Mouse (Mus musculus) forebrain, embryonic 14.5 days (tissue): Measurements from ENCODE around the gene Vamp5. TPM values are rescaled to one million over a fixed set of nuclear protein-coding genes. Genes with fewer than 3 reads are reported as not detected.

ENCODE experiments used
- ATAC-seq: fragments of 200-750 bp; cut with Nextera tagmentation; 2 replicates; pipeline ENCODE4 v1.8.0; 2017; ENCODE audit warnings: mild to moderate bottlenecking, moderate library complexity
- DNase-seq: peaks from one replicate; pipeline ENCODE4 v3.0.0-alpha.2; 2015; ENCODE audit warnings: low spot score
- H3K27ac ChIP-seq: fragments of 300-500 bp; sonication (generic); 2 replicates; pipeline ENCODE4 v1.5.1; 2014; ENCODE audit warnings: low read depth, mild to moderate bottlenecking, control low read depth, low read length, moderate library complexity
- H3K27me3 ChIP-seq: fragments of 300-500 bp; sonication (generic); replicated peaks from 2 replicates; pipeline ENCODE4 v1.6.1; 2014; ENCODE audit warnings: low read length, control low read depth, mixed read lengths; ENCODE audit not compliant: control insufficient read depth, insufficient read depth
- H3K36me3 ChIP-seq: fragments of 300-500 bp; sonication (generic); 2 replicates; pipeline ENCODE4 v1.6.1; 2014; ENCODE audit warnings: low read length, control low read depth; ENCODE audit not compliant: control insufficient read depth, insufficient read depth
- H3K4me1 ChIP-seq: fragments of 300-500 bp; sonication (generic); 2 replicates; pipeline ENCODE4 v1.6.1; 2014; ENCODE audit warnings: antibody characterized with exemption, low read length, control low read depth; ENCODE audit not compliant: control insufficient read depth, insufficient read depth
- H3K4me2 ChIP-seq: fragments of 300-500 bp; sonication (generic); 2 replicates; pipeline ENCODE4 v1.6.1; 2014; ENCODE audit warnings: mild to moderate bottlenecking, control low read depth, low read length
- H3K4me3 ChIP-seq: fragments of 300-500 bp; sonication (generic); 2 replicates; pipeline ENCODE4 v1.5.1; 2014; ENCODE audit warnings: low read depth, low read length, control low read depth
- H3K9ac ChIP-seq: fragments of 300-500 bp; sonication (generic); 2 replicates; pipeline ENCODE4 v1.6.1; 2014; ENCODE audit warnings: mild to moderate bottlenecking, low read length, control low read depth, moderate library complexity
- H3K9me3 ChIP-seq: fragments of 300-500 bp; sonication (generic); replicated peaks from 2 replicates; pipeline ENCODE4 v1.6.1; 2016; ENCODE audit warnings: low read length, control low read depth, mixed read lengths; ENCODE audit not compliant: control insufficient read depth
- WGBS: fragments of 180-500 bp; shearing (Covaris S2); extraction: QIAGEN DNeasy Blood & Tissue Kit; methylation state at CpG from one replicate; pipeline ENCODE4 v1.1.7; 2014; 5-methylcytosine and 5-hydroxymethylcytosine counted together
- polyA plus RNA-seq: library from polyadenylated mRNA; unstranded; fragments of >200 nt; fragmentation: Nextera tagmentation; extraction: Ambion mirVana; gene quantifications from 2 replicates; pipeline ENCODE4 v1.2.1, GENCODE M21; 2014

Vamp5 gene
- polyA plus RNA-seq, 1 experiment from 2014 or later, result 13.8 TPM

GRCm38 (mm10) chr6:72415181-72415580 is 34.9 kb upstream of the Vamp5 start:
- Histone ChIP-seq H3K4me1 (peaks cover 4% of the 10 kb centered on the region; the same call in 1 of the 2 replicates), H3K9me3 (no peaks in the 10 kb centered on the region), H3K27me3 (no peaks in the 10 kb centered on the region), H3K4me2 (peak overlapping the region; percentile 82), H3K36me3 (peaks cover 18% of the 10 kb centered on the region), H3K4me3 (0 out of 2 replicates have a peak overlapping the region, but pooled peaks have one; percentile 60), H3K27ac (no peak overlapping the region), H3K9ac (peak overlapping the region; percentile 87; the same call in 1 of the 2 replicates)
- DNase-seq (no peak), ATAC-seq (no peak)
- 90% methylated on average over 5 of the region's 5 CpGs for WGBS

GRCm38 (mm10) chr6:72414076-72414756 is 33.9 kb upstream of the Vamp5 start, which contains the start of gene Ggcx:
TSS of gene Ggcx (plus strand) at chr6:72414308.
- Histone ChIP-seq H3K4me2 (peak within 1 kb of the TSS; percentile 82), H3K9ac (peak within 1 kb of the TSS; percentile 87), H3K27me3 (no peaks in the 10 kb centered on the region), H3K9me3 (no peaks in the 10 kb centered on the region), H3K4me1 (peaks cover 4% of the 10 kb centered on the region; the same call in 1 of the 2 replicates), H3K36me3 (peaks cover 15% of the 10 kb centered on the region), H3K4me3 (peak within 1 kb of the TSS; percentile 60), H3K27ac (no peak within 1 kb of the TSS)
- peak; percentile 96 for DNase-seq
- ATAC-seq, result peak; percentile 97
- WGBS, result 2% methylated on average over 33 of the region's 33 CpGs

GRCm38 (mm10) chr6:72410518-72410917 is 30.2 kb upstream of the Vamp5 start:
- Histone ChIP-seq H3K4me1 (peaks cover 4% of the 10 kb centered on the region; the same call in 1 of the 2 replicates), H3K36me3 (no peaks in the 10 kb centered on the region), H3K9ac (no peak overlapping the region), H3K4me3 (no peak overlapping the region), H3K4me2 (no peak overlapping the region), H3K27ac (no peak overlapping the region), H3K9me3 (no peaks in the 10 kb centered on the region), H3K27me3 (no peaks in the 10 kb centered on the region)
- WGBS, result 83% methylated on average over 7 of the region's 7 CpGs
- DNase-seq (no peak), ATAC-seq (no peak)

GRCm38 (mm10) chr6:72410003-72410402 is 29.7 kb upstream of the Vamp5 start:
- Histone ChIP-seq H3K4me2 (no peak overlapping the region), H3K4me1 (peaks cover 3% of the 10 kb centered on the region; the same call in 1 of the 2 replicates), H3K9ac (no peak overlapping the region), H3K36me3 (no peaks in the 10 kb centered on the region), H3K4me3 (no peak overlapping the region), H3K27me3 (no peaks in the 10 kb centered on the region), H3K27ac (no peak overlapping the region), H3K9me3 (no peaks in the 10 kb centered on the region)
- DNase-seq (no peak), ATAC-seq (no peak)
- WGBS, result 44% methylated on average over 1 of the region's 1 CpGs

GRCm38 (mm10) chr6:72409567-72409966 is 29.3 kb upstream of the Vamp5 start:
- WGBS, result 15% methylated on average over 3 of the region's 3 CpGs
- ATAC-seq (no peak), DNase-seq (peak; percentile 88)
- no peaks in the 10 kb centered on the region for H3K36me3 ChIP-seq
- no peak overlapping the region for H3K9ac ChIP-seq
- H3K4me3 ChIP-seq, result no peak overlapping the region
- no peaks in the 10 kb centered on the region for H3K4me1 ChIP-seq
- H3K27me3 ChIP-seq, result no peaks in the 10 kb centered on the region
- H3K4me2 ChIP-seq, result no peak overlapping the region
- H3K27ac ChIP-seq, result no peak overlapping the region
- H3K9me3 ChIP-seq, result no peaks in the 10 kb centered on the region

- Histone ChIP-seq H3K9me3 (no peaks in the 10 kb centered on the region), H3K27me3 (no peaks in the 10 kb centered on the region), H3K27ac (no peak overlapping the region), H3K4me3 (no peak overlapping the region), H3K9ac (no peak overlapping the region), H3K4me1 (no peaks in the 10 kb centered on the region), H3K4me2 (no peak overlapping the region), H3K36me3 (no peaks in the 10 kb centered on the region)
- DNase-seq, result peak; percentile 91
- 0% methylated on average over 5 of the region's 5 CpGs for WGBS
- peak; percentile 70 for ATAC-seq
Measured at GRCm38 (mm10) chr6:72407119-72407518, 26.9 kb upstream of the Vamp5 start.

GRCm38 (mm10) chr6:72405356-72405755 is 25.1 kb upstream of the Vamp5 start:
- no peak for DNase-seq
- H3K9me3 ChIP-seq, result no peaks in the 10 kb centered on the region
- H3K9ac ChIP-seq, result no peak overlapping the region
- no peak overlapping the region for H3K27ac ChIP-seq
- WGBS, result 85% methylated on average over 7 of the region's 7 CpGs
- ATAC-seq, result no peak
- H3K4me1 ChIP-seq, result no peaks in the 10 kb centered on the region
- H3K36me3 ChIP-seq, result no peaks in the 10 kb centered on the region
- H3K4me3 ChIP-seq, result no peak overlapping the region
- H3K4me2 ChIP-seq, result no peak overlapping the region
- H3K27me3 ChIP-seq, result no peaks in the 10 kb centered on the region

GRCm38 (mm10) chr6:72401875-72402274 is 21.6 kb upstream of the Vamp5 start:
- Histone ChIP-seq H3K4me3 (no peak overlapping the region), H3K9ac (no peak overlapping the region), H3K27me3 (no peaks in the 10 kb centered on the region), H3K36me3 (no peaks in the 10 kb centered on the region), H3K4me2 (no peak overlapping the region), H3K9me3 (no peaks in the 10 kb centered on the region), H3K27ac (no peak overlapping the region), H3K4me1 (no peaks in the 10 kb centered on the region)
- ATAC-seq (no peak), DNase-seq (peak; percentile 77)
- WGBS, result 23% methylated on average over 7 of the region's 7 CpGs

GRCm38 (mm10) chr6:72399967-72400366 is 19.7 kb upstream of the Vamp5 start:
- DNase-seq (no peak), ATAC-seq (no peak)
- no peaks in the 10 kb centered on the region for H3K9me3 ChIP-seq
- no peaks in the 10 kb centered on the region for H3K36me3 ChIP-seq
- no peak overlapping the region for H3K4me2 ChIP-seq
- no peak overlapping the region for H3K9ac ChIP-seq
- H3K27me3 ChIP-seq, result no peaks in the 10 kb centered on the region
- 57% methylated on average over 2 of the region's 2 CpGs for WGBS
- no peak overlapping the region for H3K4me3 ChIP-seq
- H3K4me1 ChIP-seq, result no peaks in the 10 kb centered on the region
- H3K27ac ChIP-seq, result no peak overlapping the region
